Mouse (Mus musculus) spleen, postnatal 4 days (tissue): ENCODE data around the gene Tmem156.

Experiments used
- DNase-seq, 2 experiments: peaks; one replicate each; pipeline ENCODE4 v3.0.0; 2022; ENCODE audit warnings: low spot score in 2 of 2

Gene Tmem156

GRCm38 (mm10) chr5:65097457-65097856 lies 5.5 kb upstream of the Tmem156 start:
- DNase-seq: no peak

GRCm38 (mm10) chr5:65096805-65097204 lies 4.9 kb upstream of the Tmem156 start:
- DNase-seq: no peak

- DNase-seq: no peak
Observed at GRCm38 (mm10) chr5:65096082-65096481, 4.2 kb upstream of the Tmem156 start.

GRCm38 (mm10) chr5:65094902-65095545 lies 3.1 kb upstream of the Tmem156 start:
- no peak for DNase-seq

- DNase-seq: no peak
Observed at GRCm38 (mm10) chr5:65093769-65094168, 1.8 kb upstream of the Tmem156 start.

GRCm38 (mm10) chr5:65091184-65091858 lies 611 bp downstream of the Tmem156 start:
- no peak for DNase-seq

- no peak for DNase-seq
Observed at GRCm38 (mm10) chr5:65089707-65090106, 2.2 kb downstream of the Tmem156 start.

- DNase-seq: no peak
Observed at GRCm38 (mm10) chr5:65086522-65086921, 5.4 kb downstream of the Tmem156 start.

GRCm38 (mm10) chr5:65081836-65082235 lies 10.1 kb downstream of the Tmem156 start:
- DNase-seq: no peak

- no peak for DNase-seq
Observed at GRCm38 (mm10) chr5:65079881-65080280, 12.1 kb downstream of the Tmem156 start.

GRCm38 (mm10) chr5:65078081-65078480 lies 13.9 kb downstream of the Tmem156 start:
- no peak for DNase-seq

GRCm38 (mm10) chr5:65076748-65077147 lies 15.2 kb downstream of the Tmem156 start:
- DNase-seq: no peak

- no peak for DNase-seq
Observed at GRCm38 (mm10) chr5:65076087-65076486, 15.8 kb downstream of the Tmem156 start.

GRCm38 (mm10) chr5:65074693-65075092 lies 17.2 kb downstream of the Tmem156 start:
- no peak for DNase-seq

- DNase-seq: no peak
Observed at GRCm38 (mm10) chr5:65073247-65073646, 18.7 kb downstream of the Tmem156 start.

GRCm38 (mm10) chr5:65071689-65072118 lies 20.2 kb downstream of the Tmem156 start:
- no peak for DNase-seq

- no peak for DNase-seq
Observed at GRCm38 (mm10) chr5:65069872-65070271, 22.1 kb downstream of the Tmem156 start.

GRCm38 (mm10) chr5:65068166-65068565 lies 23.8 kb downstream of the Tmem156 start:
- DNase-seq: no peak

- no peak for DNase-seq
Observed at GRCm38 (mm10) chr5:65063266-65063665, 28.7 kb downstream of the Tmem156 start.

GRCm38 (mm10) chr5:65062236-65062635 lies 29.7 kb downstream of the Tmem156 start:
- DNase-seq: no peak

GRCm38 (mm10) chr5:65059806-65060205 lies 32.1 kb downstream of the Tmem156 start:
- DNase-seq: no peak

- DNase-seq: no peak
Observed at GRCm38 (mm10) chr5:65057596-65057995, 34.3 kb downstream of the Tmem156 start.

- no peak for DNase-seq
Observed at GRCm38 (mm10) chr5:65051513-65051912, 40.4 kb downstream of the Tmem156 start.
